Mouse (Mus musculus): ENCODE data around the gene Slc4a10. TPM values are rescaled to one million over a fixed set of nuclear protein-coding genes. Genes with fewer than 3 reads are reported as not detected.

Gene Slc4a10
- polyA plus RNA-seq, 1 experiment from 2014 or later = 1.7 TPM

- no peak for ATAC-seq (replicated peaks; ENCODE audit: low FRiP score, low TSS enrichment, low read depth)
- Histone ChIP-seq H3K4me3 (ENCODE audit: low read depth, low read length) (no peak overlapping the region), H3K9ac (ENCODE audit: low read length) (no peak overlapping the region), H3K9me3 (ENCODE audit: control insufficient read depth, low read length) (no peaks in the 10 kb centered on the region), H3K27me3 (replicated peaks; ENCODE audit: control insufficient read depth, insufficient read depth, low read length) (no peaks in the 10 kb centered on the region), H3K27ac (ENCODE audit: low read depth) (no peak overlapping the region), H3K4me1 (replicated peaks; ENCODE audit: control insufficient read depth, insufficient read depth, low read length) (no peaks in the 10 kb centered on the region), H3K4me2 (ENCODE audit: low read length) (no peak overlapping the region), H3K36me3 (ENCODE audit: control insufficient read depth, insufficient read depth, low read length) (no peaks in the 10 kb centered on the region)
- 85% methylated on average over 2 of the region's 2 CpGs for WGBS
- DNase-seq (ENCODE audit: low spot score) = no peak
These were observed 279.1 kb downstream of the Slc4a10 start for GRCm38 (mm10) chr2:62325388-62325787.

- no peak for ATAC-seq (replicated peaks; ENCODE audit: low FRiP score, low TSS enrichment, low read depth)
- no peak overlapping the region for H3K4me3 ChIP-seq (ENCODE audit: low read depth, low read length)
- no peaks in the 10 kb centered on the region for H3K4me1 ChIP-seq (replicated peaks; ENCODE audit: control insufficient read depth, insufficient read depth, low read length)
- 72% methylated on average over 4 of the region's 4 CpGs for WGBS
- H3K9ac ChIP-seq (ENCODE audit: low read length) = no peak overlapping the region
- no peak overlapping the region for H3K27ac ChIP-seq (ENCODE audit: low read depth)
- H3K4me2 ChIP-seq (ENCODE audit: low read length) = no peak overlapping the region
- H3K36me3 ChIP-seq (ENCODE audit: control insufficient read depth, insufficient read depth, low read length) = no peaks in the 10 kb centered on the region
- no peak for DNase-seq (ENCODE audit: low spot score)
- H3K9me3 ChIP-seq (ENCODE audit: control insufficient read depth, low read length) = no peaks in the 10 kb centered on the region
- no peaks in the 10 kb centered on the region for H3K27me3 ChIP-seq (replicated peaks; ENCODE audit: control insufficient read depth, insufficient read depth, low read length)
These were observed 285.7 kb downstream of the Slc4a10 start for GRCm38 (mm10) chr2:62331913-62332312.

- no peak for DNase-seq (ENCODE audit: low spot score)
- ATAC-seq (replicated peaks; ENCODE audit: low FRiP score, low TSS enrichment, low read depth) = no peak
- WGBS = 79% methylated on average over 8 of the region's 8 CpGs
These were observed 286.2 kb downstream of the Slc4a10 start for GRCm38 (mm10) chr2:62332465-62332864.

GRCm38 (mm10) chr2:62334397-62335243 is 288.4 kb downstream of the Slc4a10 start:
- Histone ChIP-seq H3K4me1 (replicated peaks; ENCODE audit: control insufficient read depth, insufficient read depth, low read length) (no peaks in the 10 kb centered on the region), H3K9ac (ENCODE audit: low read length) (no peak overlapping the region), H3K27me3 (replicated peaks; ENCODE audit: control insufficient read depth, insufficient read depth, low read length) (no peaks in the 10 kb centered on the region), H3K4me3 (ENCODE audit: low read depth, low read length) (no peak overlapping the region), H3K4me2 (ENCODE audit: low read length) (no peak overlapping the region), H3K27ac (ENCODE audit: low read depth) (no peak overlapping the region), H3K9me3 (ENCODE audit: control insufficient read depth, low read length) (no peaks in the 10 kb centered on the region), H3K36me3 (ENCODE audit: control insufficient read depth, insufficient read depth, low read length) (no peaks in the 10 kb centered on the region)
- whole genome bisulfite sequencing = 85% methylated on average over 4 of the region's 4 CpGs
- DNase-seq (ENCODE audit: low spot score) (no peak), ATAC-seq (replicated peaks; ENCODE audit: low FRiP score, low TSS enrichment, low read depth) (no peak)

More at GRCm38 (mm10) chr2:62332465-62332864, 286.2 kb downstream of the Slc4a10 start:
- no peaks in the 10 kb centered on the region for H3K27me3 ChIP-seq (replicated peaks; ENCODE audit: control insufficient read depth, insufficient read depth, low read length)
- H3K27ac ChIP-seq (ENCODE audit: low read depth) = no peak overlapping the region
- no peaks in the 10 kb centered on the region for H3K36me3 ChIP-seq (ENCODE audit: control insufficient read depth, insufficient read depth, low read length)
- no peaks in the 10 kb centered on the region for H3K9me3 ChIP-seq (ENCODE audit: control insufficient read depth, low read length)
- H3K4me3 ChIP-seq (ENCODE audit: low read depth, low read length) = no peak overlapping the region
- H3K4me1 ChIP-seq (replicated peaks; ENCODE audit: control insufficient read depth, insufficient read depth, low read length) = no peaks in the 10 kb centered on the region
- H3K9ac ChIP-seq (ENCODE audit: low read length) = no peak overlapping the region
- H3K4me2 ChIP-seq (ENCODE audit: low read length) = no peak overlapping the region

- Histone ChIP-seq H3K4me3 (ENCODE audit: low read depth, low read length) (no peak overlapping the region), H3K27ac (ENCODE audit: low read depth) (no peak overlapping the region), H3K27me3 (replicated peaks; ENCODE audit: control insufficient read depth, insufficient read depth, low read length) (no peaks in the 10 kb centered on the region), H3K4me2 (ENCODE audit: low read length) (no peak overlapping the region), H3K9me3 (ENCODE audit: control insufficient read depth, low read length) (no peaks in the 10 kb centered on the region), H3K9ac (ENCODE audit: low read length) (no peak overlapping the region), H3K36me3 (ENCODE audit: control insufficient read depth, insufficient read depth, low read length) (no peaks in the 10 kb centered on the region), H3K4me1 (replicated peaks; ENCODE audit: control insufficient read depth, insufficient read depth, low read length) (no peaks in the 10 kb centered on the region)
- WGBS = 90% methylated on average over 7 of the region's 7 CpGs
- ATAC-seq (replicated peaks; ENCODE audit: low FRiP score, low TSS enrichment, low read depth) (no peak), DNase-seq (ENCODE audit: low spot score) (no peak)
These were observed 290.8 kb downstream of the Slc4a10 start for GRCm38 (mm10) chr2:62337086-62337485.

- ATAC-seq (replicated peaks; ENCODE audit: low FRiP score, low TSS enrichment, low read depth) = no peak
- DNase-seq (ENCODE audit: low spot score) = no peak
- Histone ChIP-seq H3K4me3 (ENCODE audit: low read depth, low read length) (no peak overlapping the region), H3K36me3 (ENCODE audit: control insufficient read depth, insufficient read depth, low read length) (no peaks in the 10 kb centered on the region), H3K9ac (ENCODE audit: low read length) (no peak overlapping the region), H3K27me3 (replicated peaks; ENCODE audit: control insufficient read depth, insufficient read depth, low read length) (no peaks in the 10 kb centered on the region), H3K9me3 (ENCODE audit: control insufficient read depth, low read length) (no peaks in the 10 kb centered on the region), H3K27ac (ENCODE audit: low read depth) (no peak overlapping the region), H3K4me1 (replicated peaks; ENCODE audit: control insufficient read depth, insufficient read depth, low read length) (no peaks in the 10 kb centered on the region), H3K4me2 (ENCODE audit: low read length) (no peak overlapping the region)
- WGBS = 78% methylated on average over 4 of the region's 4 CpGs
These were observed 293.1 kb downstream of the Slc4a10 start for GRCm38 (mm10) chr2:62339222-62339944.

GRCm38 (mm10) chr2:62341061-62341733 is 294.9 kb downstream of the Slc4a10 start:
- Histone ChIP-seq H3K9ac (ENCODE audit: low read length) (no peak overlapping the region), H3K27ac (ENCODE audit: low read depth) (no peak overlapping the region), H3K4me3 (ENCODE audit: low read depth, low read length) (no peak overlapping the region), H3K36me3 (ENCODE audit: control insufficient read depth, insufficient read depth, low read length) (no peaks in the 10 kb centered on the region), H3K27me3 (replicated peaks; ENCODE audit: control insufficient read depth, insufficient read depth, low read length) (no peaks in the 10 kb centered on the region), H3K4me2 (ENCODE audit: low read length) (no peak overlapping the region), H3K9me3 (ENCODE audit: control insufficient read depth, low read length) (no peaks in the 10 kb centered on the region), H3K4me1 (replicated peaks; ENCODE audit: control insufficient read depth, insufficient read depth, low read length) (no peaks in the 10 kb centered on the region)
- ATAC-seq (replicated peaks; ENCODE audit: low FRiP score, low TSS enrichment, low read depth) = no peak
- WGBS = 78% methylated on average over 3 of the region's 3 CpGs
- DNase-seq (ENCODE audit: low spot score) = no peak

GRCm38 (mm10) chr2:62341734-62342128 is 295.5 kb downstream of the Slc4a10 start:
- DNase-seq (ENCODE audit: low spot score) = no peak
- ATAC-seq (replicated peaks; ENCODE audit: low FRiP score, low TSS enrichment, low read depth) = no peak
- Histone ChIP-seq H3K27me3 (replicated peaks; ENCODE audit: control insufficient read depth, insufficient read depth, low read length) (no peaks in the 10 kb centered on the region), H3K9ac (ENCODE audit: low read length) (no peak overlapping the region), H3K27ac (ENCODE audit: low read depth) (no peak overlapping the region), H3K4me3 (ENCODE audit: low read depth, low read length) (no peak overlapping the region), H3K36me3 (ENCODE audit: control insufficient read depth, insufficient read depth, low read length) (no peaks in the 10 kb centered on the region), H3K4me1 (replicated peaks; ENCODE audit: control insufficient read depth, insufficient read depth, low read length) (no peaks in the 10 kb centered on the region), H3K9me3 (ENCODE audit: control insufficient read depth, low read length) (no peaks in the 10 kb centered on the region), H3K4me2 (ENCODE audit: low read length) (no peak overlapping the region)
- 63% methylated on average over 14 of the region's 14 CpGs for WGBS
